Mouse (Mus musculus) hindbrain, postnatal 0 days (tissue): ENCODE results near the gene Rabl3. TPM values are rescaled to one million over a fixed set of nuclear protein-coding genes. Genes with fewer than 3 reads are reported as not detected.

Experiments used
- ATAC-seq: fragments of 200-750 bp; cut with Nextera tagmentation; 2 replicates; pipeline ENCODE4 v1.8.0; 2017; ENCODE audit warnings: mild to moderate bottlenecking, moderate TSS enrichment, moderate library complexity
- DNase-seq: peaks from one replicate; pipeline ENCODE4 v3.0.0-alpha.2; 2015; ENCODE audit warnings: low spot score
- H3K27ac ChIP-seq: fragments of 300-500 bp; sonication (generic); 2 replicates; pipeline ENCODE4 v1.5.1; 2014; ENCODE audit warnings: mild to moderate bottlenecking
- H3K27me3 ChIP-seq: fragments of 300-500 bp; sonication (generic); 2 replicates; pipeline ENCODE4 v1.6.1; 2014; ENCODE audit warnings: low read length, mixed read lengths; ENCODE audit not compliant: insufficient read depth
- H3K36me3 ChIP-seq: fragments of 300-500 bp; sonication (generic); 2 replicates; pipeline ENCODE4 v1.6.1; 2014; ENCODE audit warnings: low read length, mixed read lengths; ENCODE audit not compliant: insufficient read depth
- H3K4me1 ChIP-seq: fragments of 300-500 bp; sonication (generic); 2 replicates; pipeline ENCODE4 v1.6.1; 2014; ENCODE audit warnings: antibody characterized with exemption, low read length, mixed read lengths; ENCODE audit not compliant: insufficient read depth
- H3K4me2 ChIP-seq: fragments of 300-500 bp; sonication (generic); 2 replicates; pipeline ENCODE4 v1.6.1; 2014; ENCODE audit warnings: low read depth, mild to moderate bottlenecking, low read length, moderate library complexity, mixed read lengths
- H3K4me3 ChIP-seq: fragments of 300-500 bp; sonication (generic); 2 replicates; pipeline ENCODE4 v1.5.1; 2014; ENCODE audit warnings: low read length
- H3K9ac ChIP-seq: fragments of 300-500 bp; sonication (generic); replicated peaks from 2 replicates; pipeline ENCODE4 v1.6.1; 2014; ENCODE audit warnings: mild to moderate bottlenecking, low read length, moderate library complexity, mixed read lengths
- H3K9me3 ChIP-seq: fragments of 300-500 bp; sonication (generic); 2 replicates; pipeline ENCODE4 v1.6.1; 2016; ENCODE audit warnings: low read length, mixed read lengths
- CTCF ChIP-seq: IDR thresholded peaks from 2 replicates; pipeline ENCODE4 v1.5.1; 2016; ENCODE audit warnings: antibody characterized with exemption, control low read depth, low read depth
- WGBS: fragments of 180-500 bp; shearing (Covaris S2); extraction: QIAGEN DNeasy Blood & Tissue Kit; methylation state at CpG from one replicate; pipeline ENCODE4 v1.1.7; 2014; 5-methylcytosine and 5-hydroxymethylcytosine counted together
- polyA plus RNA-seq: library from polyadenylated mRNA; unstranded; fragments of >200 nt; fragmentation: Nextera tagmentation; extraction: Ambion mirVana; gene quantifications from 2 replicates; pipeline ENCODE4 v1.2.1, GENCODE M21; 2015
- total RNA-seq: library from RNA; depleted of rRNA; stranded (reverse); fragments of >200 nt; gene quantifications from 2 replicates; pipeline ENCODE4 v1.2.3, GENCODE M21; 2014

Gene Rabl3
- total and polyA plus RNA-seq, 2 experiments from 2014 or later = 6.8 to 13.8 TPM

- no peak overlapping the region for H3K4me2 ChIP-seq
- H3K36me3 ChIP-seq = peaks cover 3% of the 10 kb centered on the region; the same call in 1 of the 2 replicates
- no peak overlapping the region for H3K27ac ChIP-seq
- no peak for ATAC-seq
- DNase-seq = no peak
- WGBS = 95% methylated on average over 2 of the region's 2 CpGs
- no peak overlapping the region for H3K9ac ChIP-seq
- no peaks in the 10 kb centered on the region for H3K27me3 ChIP-seq
- H3K4me3 ChIP-seq = no peak overlapping the region
- no peaks in the 10 kb centered on the region for H3K4me1 ChIP-seq
- no peak for TF ChIP-seq CTCF
- H3K9me3 ChIP-seq = no peaks in the 10 kb centered on the region
Observed at GRCm38 (mm10) chr16:37525121-37525520, 14.6 kb upstream of the Rabl3 start.

- H3K27ac ChIP-seq = no peak overlapping the region
- no peak for ATAC-seq
- no peaks in the 10 kb centered on the region for H3K4me1 ChIP-seq
- H3K9me3 ChIP-seq = no peaks in the 10 kb centered on the region
- H3K9ac ChIP-seq = no peak overlapping the region
- TF ChIP-seq CTCF = no peak
- H3K27me3 ChIP-seq = no peaks in the 10 kb centered on the region
- H3K4me3 ChIP-seq = no peak overlapping the region
- WGBS = 91% methylated on average over 3 of the region's 3 CpGs
- no peak overlapping the region for H3K4me2 ChIP-seq
- DNase-seq = no peak
- H3K36me3 ChIP-seq = 0 out of 2 replicates have a peak, but pooled peaks cover 3% of the 10 kb centered on the region
Observed at GRCm38 (mm10) chr16:37526688-37527223, 12.9 kb upstream of the Rabl3 start.

GRCm38 (mm10) chr16:37530170-37530569, 9.5 kb upstream of the Rabl3 start:
- H3K4me3 ChIP-seq = no peak overlapping the region
- DNase-seq = no peak
- no peak for TF ChIP-seq CTCF
- no peaks in the 10 kb centered on the region for H3K4me1 ChIP-seq
- no peaks in the 10 kb centered on the region for H3K27me3 ChIP-seq
- ATAC-seq = no peak
- no peak overlapping the region for H3K9ac ChIP-seq
- no peak overlapping the region for H3K27ac ChIP-seq
- no peak overlapping the region for H3K4me2 ChIP-seq
- peaks cover 8% of the 10 kb centered on the region; the same call in 1 of the 2 replicates for H3K36me3 ChIP-seq
- 88% methylated on average over 6 of the region's 6 CpGs for WGBS
- no peaks in the 10 kb centered on the region for H3K9me3 ChIP-seq

GRCm38 (mm10) chr16:37532046-37532445, 7.6 kb upstream of the Rabl3 start:
- no peak for DNase-seq
- ATAC-seq = no peak
- H3K9ac ChIP-seq = no peak overlapping the region
- H3K36me3 ChIP-seq = peaks cover 13% of the 10 kb centered on the region; the same call in 1 of the 2 replicates
- H3K27ac ChIP-seq = no peak overlapping the region
- no peaks in the 10 kb centered on the region for H3K4me1 ChIP-seq
- no peak overlapping the region for H3K4me3 ChIP-seq
- no peaks in the 10 kb centered on the region for H3K27me3 ChIP-seq
- TF ChIP-seq CTCF = no peak
- no peaks in the 10 kb centered on the region for H3K9me3 ChIP-seq
- WGBS = 95% methylated on average over 1 of the region's 1 CpGs
- no peak overlapping the region for H3K4me2 ChIP-seq

GRCm38 (mm10) chr16:37533369-37534068, 6.2 kb upstream of the Rabl3 start:
- TF ChIP-seq CTCF = no peak
- no peak for DNase-seq
- 87% methylated on average over 8 of the region's 8 CpGs for WGBS
- no peak overlapping the region for H3K4me3 ChIP-seq
- H3K9ac ChIP-seq = no peak overlapping the region
- peaks cover 13% of the 10 kb centered on the region; the same call in 1 of the 2 replicates for H3K36me3 ChIP-seq
- H3K9me3 ChIP-seq = no peaks in the 10 kb centered on the region
- H3K4me1 ChIP-seq = peaks cover under 1% of the 10 kb centered on the region; the same call in 1 of the 2 replicates
- no peak for ATAC-seq
- H3K27ac ChIP-seq = no peak overlapping the region
- no peaks in the 10 kb centered on the region for H3K27me3 ChIP-seq
- H3K4me2 ChIP-seq = no peak overlapping the region

- Histone ChIP-seq H3K4me2 (peak overlapping the region; percentile 88), H3K27ac (peak overlapping the region; percentile 94), H3K9ac (peak overlapping the region; percentile 92), H3K9me3 (no peaks in the 10 kb centered on the region), H3K27me3 (no peaks in the 10 kb centered on the region), H3K4me3 (peak overlapping the region; percentile 80), H3K36me3 (peaks cover 7% of the 10 kb centered on the region; the same call in 1 of the 2 replicates), H3K4me1 (peaks cover 8% of the 10 kb centered on the region; the same call in 1 of the 2 replicates)
- ATAC-seq = peak; percentile 60
- DNase-seq = no peak
- under 1% methylated on average over 22 of the region's 22 CpGs for WGBS
- no peak for TF ChIP-seq CTCF
Observed at GRCm38 (mm10) chr16:37539240-37539610, 460 bp upstream of the Rabl3 start.

GRCm38 (mm10) chr16:37540776-37541175, 1.1 kb downstream of the Rabl3 start:
- no peaks in the 10 kb centered on the region for H3K36me3 ChIP-seq
- no peak overlapping the region for H3K27ac ChIP-seq
- TF ChIP-seq CTCF = no peak
- no peaks in the 10 kb centered on the region for H3K27me3 ChIP-seq
- H3K4me3 ChIP-seq = no peak overlapping the region
- no peak overlapping the region for H3K9ac ChIP-seq
- no peak for DNase-seq
- whole genome bisulfite sequencing = 85% methylated on average over 6 of the region's 6 CpGs
- H3K4me2 ChIP-seq = peak overlapping the region; percentile 70; the same call in 1 of the 2 replicates
- no peaks in the 10 kb centered on the region for H3K9me3 ChIP-seq
- no peak for ATAC-seq
- peaks cover 8% of the 10 kb centered on the region; the same call in 1 of the 2 replicates for H3K4me1 ChIP-seq
